Mouse (Mus musculus): ENCODE results near the gene Anxa4. TPM values are rescaled to one million over a fixed set of nuclear protein-coding genes. Genes with fewer than 3 reads are reported as not detected.

Anxa4 gene
- polyA plus RNA-seq, 1 experiment from 2014 or later: 5.6 TPM

DNA sequence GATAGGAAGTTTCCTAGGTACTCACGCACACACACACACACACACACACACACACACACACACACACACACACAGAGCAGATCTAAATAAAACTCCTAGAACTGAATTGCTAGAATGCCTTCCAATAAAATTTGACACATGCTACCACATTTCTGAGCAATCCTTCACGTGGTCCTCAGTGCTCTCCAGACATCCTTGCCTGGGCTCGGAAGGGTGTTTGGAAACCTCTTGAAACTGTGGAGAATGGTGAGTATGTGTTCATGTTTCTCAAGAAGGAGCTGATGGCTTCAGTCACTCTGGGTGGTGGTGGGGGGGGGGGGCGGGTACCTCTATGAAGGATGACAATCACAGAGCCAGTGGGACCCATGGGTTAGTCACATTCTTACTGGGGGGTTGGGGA lies 5.1 kb downstream of the Anxa4 start:
- Histone ChIP-seq H3K9me3 (ENCODE audit: control insufficient read depth, low read length) (no peaks in the 10 kb centered on the region), H3K4me1 (ENCODE audit: control insufficient read depth, insufficient read depth, low read length) (peaks cover 7% of the 10 kb centered on the region), H3K4me2 (ENCODE audit: low read length) (no peak overlapping the region), H3K36me3 (ENCODE audit: control insufficient read depth, insufficient read depth, low read length) (no peaks in the 10 kb centered on the region), H3K27ac (replicated peaks; ENCODE audit: low read depth, low read length) (no peak overlapping the region), H3K4me3 (replicated peaks; ENCODE audit: low read depth, low read length) (no peak overlapping the region), H3K9ac (replicated peaks; ENCODE audit: low read length) (no peak overlapping the region), H3K27me3 (ENCODE audit: control insufficient read depth, insufficient read depth, low read length) (peaks cover 16% of the 10 kb centered on the region)
- 87% methylated on average over 4 of the region's 4 CpGs for WGBS
- DNase-seq (no peak), ATAC-seq (ENCODE audit: low FRiP score, low TSS enrichment) (no peak)

DNA sequence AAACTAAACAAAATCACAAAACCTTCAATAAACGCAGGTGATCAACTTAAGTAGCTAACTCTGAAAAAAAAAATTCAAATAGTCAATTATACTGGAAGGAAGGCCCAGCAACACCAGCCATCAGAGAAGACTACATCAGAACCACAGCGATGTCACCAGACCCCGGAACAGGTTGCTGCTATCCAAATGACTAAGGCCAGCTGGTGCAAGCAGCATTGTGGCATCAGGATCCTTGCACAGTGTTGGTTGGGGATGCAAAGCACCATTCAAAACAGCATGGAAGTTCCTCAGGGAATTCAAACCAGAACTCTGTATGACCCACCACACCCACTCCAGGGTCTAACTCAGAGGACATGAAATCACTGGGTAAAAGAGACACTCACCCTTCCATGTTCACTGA lies 6.8 kb downstream of the Anxa4 start:
- ATAC-seq (ENCODE audit: low FRiP score, low TSS enrichment) (no peak), DNase-seq (no peak)
- WGBS: 96% methylated on average over 3 of the region's 3 CpGs

DNA sequence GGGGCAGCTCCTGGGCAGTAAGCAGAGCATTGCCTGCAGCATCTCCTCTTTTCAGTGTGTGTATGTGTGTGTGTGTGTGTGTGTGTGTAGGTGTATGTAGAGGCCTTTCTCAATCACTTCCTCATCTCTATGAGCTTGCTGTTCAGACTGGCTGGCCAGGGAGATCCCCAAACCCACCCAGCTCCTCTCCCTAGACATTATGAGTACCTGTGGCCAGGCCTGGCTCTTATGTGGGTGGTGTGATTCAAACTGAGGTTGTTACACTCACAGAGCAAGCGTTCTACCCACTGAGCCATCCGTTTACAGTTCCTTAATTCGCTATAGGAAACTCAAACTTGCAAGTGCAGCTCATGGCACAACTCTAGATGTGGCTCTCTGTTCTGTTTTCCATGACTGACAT lies 8.6 kb downstream of the Anxa4 start:
- H3K4me1 ChIP-seq (ENCODE audit: control insufficient read depth, insufficient read depth, low read length): no peaks in the 10 kb centered on the region
- no peak overlapping the region for H3K4me2 ChIP-seq (ENCODE audit: low read length)
- WGBS: 77% methylated on average over 3 of the region's 3 CpGs
- no peaks in the 10 kb centered on the region for H3K27me3 ChIP-seq (ENCODE audit: control insufficient read depth, insufficient read depth, low read length)
- DNase-seq (no peak), ATAC-seq (ENCODE audit: low FRiP score, low TSS enrichment) (no peak)
- H3K27ac ChIP-seq (replicated peaks; ENCODE audit: low read depth, low read length): no peak overlapping the region
- no peak overlapping the region for H3K9ac ChIP-seq (replicated peaks; ENCODE audit: low read length)
- H3K4me3 ChIP-seq (replicated peaks; ENCODE audit: low read depth, low read length): no peak overlapping the region
- no peaks in the 10 kb centered on the region for H3K36me3 ChIP-seq (ENCODE audit: control insufficient read depth, insufficient read depth, low read length)
- no peaks in the 10 kb centered on the region for H3K9me3 ChIP-seq (ENCODE audit: control insufficient read depth, low read length)

More for the DNA sequence above, 6.8 kb downstream of the Anxa4 start:
- Histone ChIP-seq H3K4me3 (replicated peaks; ENCODE audit: low read depth, low read length) (no peak overlapping the region), H3K27me3 (ENCODE audit: control insufficient read depth, insufficient read depth, low read length) (no peaks in the 10 kb centered on the region; the same call in 1 of the 2 replicates), H3K9me3 (ENCODE audit: control insufficient read depth, low read length) (no peaks in the 10 kb centered on the region), H3K4me1 (ENCODE audit: control insufficient read depth, insufficient read depth, low read length) (no peaks in the 10 kb centered on the region), H3K9ac (replicated peaks; ENCODE audit: low read length) (no peak overlapping the region), H3K4me2 (ENCODE audit: low read length) (no peak overlapping the region), H3K27ac (replicated peaks; ENCODE audit: low read depth, low read length) (no peak overlapping the region), H3K36me3 (ENCODE audit: control insufficient read depth, insufficient read depth, low read length) (no peaks in the 10 kb centered on the region)

- DNase-seq: no peak
- Histone ChIP-seq H3K36me3 (ENCODE audit: control insufficient read depth, insufficient read depth, low read length) (no peaks in the 10 kb centered on the region), H3K4me3 (replicated peaks; ENCODE audit: low read depth, low read length) (no peak overlapping the region), H3K27ac (replicated peaks; ENCODE audit: low read depth, low read length) (no peak overlapping the region), H3K9me3 (ENCODE audit: control insufficient read depth, low read length) (no peaks in the 10 kb centered on the region), H3K27me3 (ENCODE audit: control insufficient read depth, insufficient read depth, low read length) (no peaks in the 10 kb centered on the region), H3K4me1 (ENCODE audit: control insufficient read depth, insufficient read depth, low read length) (no peaks in the 10 kb centered on the region), H3K4me2 (ENCODE audit: low read length) (no peak overlapping the region), H3K9ac (replicated peaks; ENCODE audit: low read length) (no peak overlapping the region)
- 91% methylated on average over 2 of the region's 3 CpGs for WGBS
- ATAC-seq (ENCODE audit: low FRiP score, low TSS enrichment): no peak
Measured at GRCm38 (mm10) chr6:86782342-86782741, 11.0 kb downstream of the Anxa4 start.

- no peaks in the 10 kb centered on the region for H3K4me1 ChIP-seq (ENCODE audit: control insufficient read depth, insufficient read depth, low read length)
- DNase-seq (no peak), ATAC-seq (ENCODE audit: low FRiP score, low TSS enrichment) (no peak)
- no peaks in the 10 kb centered on the region for H3K9me3 ChIP-seq (ENCODE audit: control insufficient read depth, low read length)
- no peaks in the 10 kb centered on the region for H3K27me3 ChIP-seq (ENCODE audit: control insufficient read depth, insufficient read depth, low read length)
- no peak overlapping the region for H3K27ac ChIP-seq (replicated peaks; ENCODE audit: low read depth, low read length)
- no peak overlapping the region for H3K4me2 ChIP-seq (ENCODE audit: low read length)
- H3K4me3 ChIP-seq (replicated peaks; ENCODE audit: low read depth, low read length): no peak overlapping the region
- WGBS: 42% methylated on average over 2 of the region's 2 CpGs
- no peaks in the 10 kb centered on the region for H3K36me3 ChIP-seq (ENCODE audit: control insufficient read depth, insufficient read depth, low read length)
- H3K9ac ChIP-seq (replicated peaks; ENCODE audit: low read length): no peak overlapping the region
Measured at GRCm38 (mm10) chr6:86781361-86781957, 11.9 kb downstream of the Anxa4 start.

DNA sequence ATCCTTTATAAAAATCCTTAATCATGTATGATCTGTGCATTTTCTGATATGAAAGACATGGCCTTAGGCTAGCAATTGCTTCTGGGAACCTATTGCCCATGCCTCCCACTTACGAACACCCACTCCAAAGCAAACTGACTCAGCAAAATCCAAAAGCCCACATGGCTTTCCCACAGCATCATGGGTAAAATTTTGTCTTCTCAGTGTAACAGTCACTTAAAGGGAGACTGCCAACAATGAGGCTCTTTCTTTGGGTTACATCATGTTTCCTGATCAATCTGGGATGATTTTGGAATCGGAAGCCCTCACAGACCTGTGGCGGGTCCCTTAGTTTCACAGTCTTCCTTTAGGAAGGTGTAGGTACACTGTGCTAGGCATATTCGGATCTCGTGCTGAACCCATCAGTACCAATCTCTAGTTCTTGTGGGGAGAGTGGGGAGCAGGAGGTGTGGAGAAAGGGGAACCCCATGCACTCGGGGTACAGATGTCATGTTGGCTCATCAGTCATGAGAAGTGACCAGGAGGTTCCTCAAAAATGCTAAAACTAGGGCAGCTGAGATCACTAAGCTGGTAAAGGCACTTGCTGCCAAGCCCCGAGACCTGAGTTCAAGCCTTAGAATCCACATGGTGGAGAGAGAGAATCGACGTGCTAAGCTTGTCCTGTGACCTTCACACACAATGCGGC lies 14.3 kb downstream of the Anxa4 start:
- Histone ChIP-seq H3K9me3 (ENCODE audit: control insufficient read depth, low read length) (no peaks in the 10 kb centered on the region), H3K9ac (replicated peaks; ENCODE audit: low read length) (no peak overlapping the region), H3K27ac (replicated peaks; ENCODE audit: low read depth, low read length) (no peak overlapping the region), H3K4me3 (replicated peaks; ENCODE audit: low read depth, low read length) (no peak overlapping the region), H3K36me3 (ENCODE audit: control insufficient read depth, insufficient read depth, low read length) (no peaks in the 10 kb centered on the region), H3K27me3 (ENCODE audit: control insufficient read depth, insufficient read depth, low read length) (no peaks in the 10 kb centered on the region), H3K4me1 (ENCODE audit: control insufficient read depth, insufficient read depth, low read length) (no peaks in the 10 kb centered on the region), H3K4me2 (ENCODE audit: low read length) (no peak overlapping the region)
- ATAC-seq (ENCODE audit: low FRiP score, low TSS enrichment) (no peak), DNase-seq (no peak)
- 91% methylated on average over 10 of the region's 10 CpGs for WGBS

- no peak overlapping the region for H3K27ac ChIP-seq (replicated peaks; ENCODE audit: low read depth, low read length)
- no peaks in the 10 kb centered on the region for H3K36me3 ChIP-seq (ENCODE audit: control insufficient read depth, insufficient read depth, low read length)
- H3K4me3 ChIP-seq (replicated peaks; ENCODE audit: low read depth, low read length): no peak overlapping the region
- no peak overlapping the region for H3K9ac ChIP-seq (replicated peaks; ENCODE audit: low read length)
- H3K27me3 ChIP-seq (ENCODE audit: control insufficient read depth, insufficient read depth, low read length): no peaks in the 10 kb centered on the region
- no peak overlapping the region for H3K4me2 ChIP-seq (ENCODE audit: low read length)
- H3K9me3 ChIP-seq (ENCODE audit: control insufficient read depth, low read length): no peaks in the 10 kb centered on the region
- WGBS: 78% methylated on average over 3 of the region's 3 CpGs
- ATAC-seq (ENCODE audit: low FRiP score, low TSS enrichment) (no peak), DNase-seq (no peak)
- no peaks in the 10 kb centered on the region for H3K4me1 ChIP-seq (ENCODE audit: control insufficient read depth, insufficient read depth, low read length)
Measured at GRCm38 (mm10) chr6:86777181-86777580, 16.2 kb downstream of the Anxa4 start.

DNA sequence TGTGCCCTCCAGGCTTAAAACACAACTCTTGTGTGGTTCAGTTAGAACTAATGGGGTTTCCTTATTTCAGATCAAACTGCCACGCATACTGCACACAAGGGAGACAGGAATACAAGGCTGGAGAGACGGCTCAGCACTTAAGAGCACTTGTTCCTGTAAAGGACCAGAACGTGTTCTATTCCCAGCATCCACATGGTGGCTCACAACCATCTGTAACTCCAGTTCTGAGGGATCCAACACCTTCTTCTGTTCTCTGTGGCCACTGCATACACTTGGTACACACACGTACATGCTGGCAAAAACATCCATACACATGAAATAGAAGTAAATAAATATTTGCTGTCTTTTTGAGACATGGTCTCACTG lies 16.7 kb downstream of the Anxa4 start:
- WGBS: 70% methylated on average over 4 of the region's 4 CpGs
- Histone ChIP-seq H3K9me3 (ENCODE audit: control insufficient read depth, low read length) (no peaks in the 10 kb centered on the region), H3K4me2 (ENCODE audit: low read length) (no peak overlapping the region), H3K9ac (replicated peaks; ENCODE audit: low read length) (no peak overlapping the region), H3K27ac (replicated peaks; ENCODE audit: low read depth, low read length) (no peak overlapping the region), H3K36me3 (ENCODE audit: control insufficient read depth, insufficient read depth, low read length) (no peaks in the 10 kb centered on the region), H3K4me3 (replicated peaks; ENCODE audit: low read depth, low read length) (no peak overlapping the region), H3K4me1 (ENCODE audit: control insufficient read depth, insufficient read depth, low read length) (no peaks in the 10 kb centered on the region), H3K27me3 (ENCODE audit: control insufficient read depth, insufficient read depth, low read length) (no peaks in the 10 kb centered on the region)
- no peak for ATAC-seq (ENCODE audit: low FRiP score, low TSS enrichment)
- DNase-seq: no peak

- WGBS: 87% methylated on average over 8 of the region's 8 CpGs
- no peaks in the 10 kb centered on the region for H3K36me3 ChIP-seq (ENCODE audit: control insufficient read depth, insufficient read depth, low read length)
- no peaks in the 10 kb centered on the region for H3K9me3 ChIP-seq (ENCODE audit: control insufficient read depth, low read length)
- no peaks in the 10 kb centered on the region for H3K27me3 ChIP-seq (ENCODE audit: control insufficient read depth, insufficient read depth, low read length)
- H3K4me3 ChIP-seq (replicated peaks; ENCODE audit: low read depth, low read length): no peak overlapping the region
- no peak overlapping the region for H3K27ac ChIP-seq (replicated peaks; ENCODE audit: low read depth, low read length)
- H3K9ac ChIP-seq (replicated peaks; ENCODE audit: low read length): no peak overlapping the region
- H3K4me2 ChIP-seq (ENCODE audit: low read length): no peak overlapping the region
- no peaks in the 10 kb centered on the region for H3K4me1 ChIP-seq (ENCODE audit: control insufficient read depth, insufficient read depth, low read length)
- ATAC-seq (ENCODE audit: low FRiP score, low TSS enrichment) (no peak), DNase-seq (no peak)
Measured at GRCm38 (mm10) chr6:86776001-86776705, 17.2 kb downstream of the Anxa4 start.
